Mouse (Mus musculus) hindbrain, embryonic 15.5 days (tissue): ENCODE data around the gene Myo18b. TPM values are rescaled to one million over a fixed set of nuclear protein-coding genes. Genes with fewer than 3 reads are reported as not detected.

ENCODE experiments used
- ATAC-seq: fragments of 200-750 bp; cut with Nextera tagmentation; 2 replicates; pipeline ENCODE4 v1.8.0; 2017; ENCODE audit warnings: low read depth, moderate number of reproducible peaks, moderate TSS enrichment; ENCODE audit not compliant: low FRiP score
- H3K27ac ChIP-seq: fragments of 300-500 bp; sonication (generic); replicated peaks from 2 replicates; pipeline ENCODE4 v1.5.1; 2015; ENCODE audit warnings: mild to moderate bottlenecking, inconsistent platforms
- H3K27me3 ChIP-seq: fragments of 300-500 bp; sonication (generic); 2 replicates; pipeline ENCODE4 v1.6.1; 2015; ENCODE audit warnings: control low read depth, inconsistent platforms
- H3K36me3 ChIP-seq: fragments of 300-500 bp; sonication (generic); 2 replicates; pipeline ENCODE4 v1.6.1; 2015; ENCODE audit warnings: control low read depth, inconsistent platforms
- H3K4me1 ChIP-seq: fragments of 300-500 bp; sonication (generic); replicated peaks from 2 replicates; pipeline ENCODE4 v1.6.1; 2015; ENCODE audit warnings: control low read depth, inconsistent platforms
- H3K4me2 ChIP-seq: fragments of 300-500 bp; sonication (generic); 2 replicates; pipeline ENCODE4 v1.6.1; 2015; ENCODE audit warnings: moderate library complexity, mild to moderate bottlenecking, inconsistent platforms
- H3K4me3 ChIP-seq: fragments of 300-500 bp; sonication (generic); 2 replicates; pipeline ENCODE4 v1.5.1; 2015; ENCODE audit warnings: mild to moderate bottlenecking, inconsistent platforms
- H3K9ac ChIP-seq: fragments of 300-500 bp; sonication (generic); 2 replicates; pipeline ENCODE4 v1.6.1; 2015; ENCODE audit warnings: inconsistent platforms
- H3K9me3 ChIP-seq: fragments of 300-500 bp; sonication (generic); 2 replicates; pipeline ENCODE4 v1.6.1; 2016; ENCODE audit warnings: control low read depth, inconsistent platforms
- WGBS: fragments of 180-500 bp; shearing (Covaris S2); methylation state at CpG from one replicate; pipeline ENCODE4 v1.1.7; 2015; 5-methylcytosine and 5-hydroxymethylcytosine counted together
- polyA plus RNA-seq: library from polyadenylated mRNA; unstranded; fragments of >200 nt; fragmentation: Nextera tagmentation; extraction: Ambion mirVana; gene quantifications from 2 replicates; pipeline ENCODE4 v1.2.1, GENCODE M21; 2015

Gene Myo18b
- polyA plus RNA-seq, 1 experiment from 2014 or later = 1.0 TPM

DNA sequence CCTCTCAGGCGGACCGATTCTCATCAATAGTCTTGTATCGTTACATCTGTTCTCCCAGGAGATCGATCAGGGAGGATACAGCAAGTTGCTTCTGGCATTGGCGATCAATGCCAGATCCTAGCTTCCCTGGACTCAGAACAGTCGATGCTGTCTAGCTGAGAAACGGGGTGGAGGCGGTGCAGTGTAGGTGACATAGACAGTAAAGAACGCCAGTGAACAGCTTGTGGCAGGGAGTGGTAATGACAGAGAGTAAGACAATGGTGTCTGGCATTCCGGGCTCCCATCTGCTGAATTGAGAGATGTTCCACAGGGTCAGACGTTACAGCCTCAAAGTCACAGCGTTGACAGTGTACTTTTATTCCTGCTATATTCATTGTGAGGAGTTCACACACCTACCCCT is 155.5 kb downstream of the Myo18b start:
- no peak overlapping the region for H3K4me2 ChIP-seq
- no peak overlapping the region for H3K9ac ChIP-seq
- H3K4me1 ChIP-seq = peaks cover 22% of the 10 kb centered on the region
- WGBS = 55% methylated on average over 12 of the region's 12 CpGs
- no peaks in the 10 kb centered on the region for H3K9me3 ChIP-seq
- no peaks in the 10 kb centered on the region for H3K27me3 ChIP-seq
- ATAC-seq = peak; percentile 78
- no peak overlapping the region for H3K27ac ChIP-seq
- no peaks in the 10 kb centered on the region for H3K36me3 ChIP-seq
- H3K4me3 ChIP-seq = no peak overlapping the region

DNA sequence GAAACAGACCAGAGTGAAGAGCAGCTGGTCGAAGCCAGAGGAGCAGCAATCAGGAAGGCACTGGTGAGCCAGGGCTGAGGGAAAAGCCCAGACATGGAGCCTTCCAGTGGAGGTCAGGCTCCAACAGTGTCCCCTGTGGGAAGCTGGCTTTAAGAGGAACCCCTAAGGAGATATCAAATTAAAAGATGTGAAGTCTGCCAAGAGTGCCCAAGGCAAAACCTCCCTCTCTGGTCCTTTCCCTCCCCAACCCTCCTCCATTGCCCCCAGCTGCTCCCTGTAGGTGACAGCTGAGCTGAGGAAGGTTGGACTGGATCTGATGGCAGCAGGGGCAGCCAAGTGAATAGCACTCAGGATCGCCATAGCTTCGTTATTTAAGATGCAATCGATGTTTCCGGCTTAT is 161.1 kb downstream of the Myo18b start:
- no peaks in the 10 kb centered on the region for H3K36me3 ChIP-seq
- no peak overlapping the region for H3K4me2 ChIP-seq
- H3K27ac ChIP-seq = no peak overlapping the region
- WGBS = 55% methylated on average over 5 of the region's 5 CpGs
- H3K27me3 ChIP-seq = no peaks in the 10 kb centered on the region
- H3K9me3 ChIP-seq = no peaks in the 10 kb centered on the region
- H3K9ac ChIP-seq = no peak overlapping the region
- peaks cover 10% of the 10 kb centered on the region; the same call in 1 of the 2 replicates for H3K4me1 ChIP-seq
- ATAC-seq = no peak
- H3K4me3 ChIP-seq = no peak overlapping the region

GRCm38 (mm10) chr5:112730604-112731003 is 165.6 kb downstream of the Myo18b start:
- H3K4me3 ChIP-seq = no peak overlapping the region
- no peak overlapping the region for H3K4me2 ChIP-seq
- peaks cover 13% of the 10 kb centered on the region for H3K4me1 ChIP-seq
- no peak overlapping the region for H3K9ac ChIP-seq
- no peak overlapping the region for H3K27ac ChIP-seq
- H3K36me3 ChIP-seq = no peaks in the 10 kb centered on the region
- H3K9me3 ChIP-seq = no peaks in the 10 kb centered on the region
- WGBS = 53% methylated on average over 10 of the region's 10 CpGs
- no peaks in the 10 kb centered on the region for H3K27me3 ChIP-seq
- peak; percentile 38; the same call in 1 of the 2 replicates for ATAC-seq

DNA sequence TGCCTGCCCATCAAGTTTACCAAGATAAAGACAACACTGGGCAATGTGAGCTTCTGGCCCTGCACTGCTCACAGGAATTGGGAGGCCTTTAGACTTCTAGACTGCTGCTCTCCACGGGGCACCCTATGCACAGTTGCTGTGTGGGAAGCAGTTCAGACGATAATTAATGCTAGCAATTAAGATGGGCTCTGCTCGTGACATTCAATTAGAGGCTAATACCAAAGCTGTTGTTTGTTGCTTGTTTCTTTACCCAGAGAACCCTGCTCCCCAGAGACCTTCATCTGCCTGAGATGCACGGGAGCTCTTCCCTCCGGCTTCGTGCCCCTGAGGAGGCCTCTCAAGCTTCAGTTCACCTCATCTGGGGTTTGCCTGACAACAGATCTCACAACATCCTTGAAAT is 167.7 kb downstream of the Myo18b start:
- no peak overlapping the region for H3K9ac ChIP-seq
- H3K9me3 ChIP-seq = no peaks in the 10 kb centered on the region
- peaks cover 9% of the 10 kb centered on the region for H3K4me1 ChIP-seq
- H3K27me3 ChIP-seq = no peaks in the 10 kb centered on the region
- 38% methylated on average over 6 of the region's 6 CpGs for WGBS
- no peak overlapping the region for H3K4me3 ChIP-seq
- no peaks in the 10 kb centered on the region for H3K36me3 ChIP-seq
- ATAC-seq = 0 out of 2 replicates have a peak, but pooled peaks have one; percentile 45
- H3K4me2 ChIP-seq = no peak overlapping the region
- H3K27ac ChIP-seq = peak overlapping the region; percentile 49; the same call in 1 of the 2 replicates

- no peaks in the 10 kb centered on the region for H3K9me3 ChIP-seq
- peak overlapping the region; percentile 26 for H3K27ac ChIP-seq
- no peaks in the 10 kb centered on the region for H3K36me3 ChIP-seq
- no peaks in the 10 kb centered on the region for H3K27me3 ChIP-seq
- 16% methylated on average over 12 of the region's 12 CpGs for WGBS
- H3K4me1 ChIP-seq = peaks cover 20% of the 10 kb centered on the region
- no peak overlapping the region for H3K4me3 ChIP-seq
- H3K9ac ChIP-seq = no peak overlapping the region
- peak; percentile 61 for ATAC-seq
- no peak overlapping the region for H3K4me2 ChIP-seq
Observed at GRCm38 (mm10) chr5:112718655-112719306, 177.4 kb downstream of the Myo18b start.

DNA sequence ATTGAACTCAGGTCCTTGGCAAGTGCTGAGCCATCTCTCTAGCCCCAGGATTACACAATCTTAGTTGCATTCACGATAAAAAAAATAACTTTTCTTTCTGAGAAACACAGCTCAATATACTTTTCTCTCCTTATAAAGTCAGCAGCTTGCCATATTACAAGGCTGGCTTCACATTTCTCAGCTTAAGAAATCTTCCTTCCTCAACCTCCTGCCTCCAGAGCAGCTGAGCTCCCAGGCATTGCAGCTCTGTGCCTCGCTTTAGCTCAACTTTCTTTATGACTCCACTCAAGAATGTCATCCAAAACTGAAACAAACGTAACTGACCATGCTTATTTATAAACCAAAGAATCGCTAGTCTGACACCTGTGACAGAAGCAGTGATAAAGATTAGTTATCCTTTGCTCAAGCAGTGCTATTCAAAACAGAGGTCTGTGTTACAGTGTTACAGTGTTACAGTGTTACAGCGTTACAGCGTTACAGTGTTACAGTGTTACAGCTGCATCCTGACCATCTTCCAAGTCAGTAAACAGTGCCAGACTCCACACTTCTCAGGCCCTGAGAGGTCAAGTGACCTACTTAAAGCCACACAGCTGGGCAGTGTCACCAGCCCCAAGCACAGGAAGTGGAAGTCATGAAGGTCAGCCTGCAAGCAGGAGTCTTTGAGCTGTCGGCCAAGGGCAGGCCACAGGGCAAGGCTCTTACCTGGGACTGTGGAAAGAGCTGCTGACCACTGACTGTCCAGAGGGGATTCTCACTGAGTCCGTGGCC is 181.3 kb downstream of the Myo18b start:
- Histone ChIP-seq H3K36me3 (no peaks in the 10 kb centered on the region), H3K4me2 (no peak overlapping the region), H3K9ac (no peak overlapping the region), H3K27me3 (no peaks in the 10 kb centered on the region), H3K4me1 (peaks cover 18% of the 10 kb centered on the region), H3K4me3 (no peak overlapping the region), H3K27ac (no peak overlapping the region), H3K9me3 (no peaks in the 10 kb centered on the region)
- ATAC-seq = no peak
- 77% methylated on average over 8 of the region's 8 CpGs for WGBS

DNA sequence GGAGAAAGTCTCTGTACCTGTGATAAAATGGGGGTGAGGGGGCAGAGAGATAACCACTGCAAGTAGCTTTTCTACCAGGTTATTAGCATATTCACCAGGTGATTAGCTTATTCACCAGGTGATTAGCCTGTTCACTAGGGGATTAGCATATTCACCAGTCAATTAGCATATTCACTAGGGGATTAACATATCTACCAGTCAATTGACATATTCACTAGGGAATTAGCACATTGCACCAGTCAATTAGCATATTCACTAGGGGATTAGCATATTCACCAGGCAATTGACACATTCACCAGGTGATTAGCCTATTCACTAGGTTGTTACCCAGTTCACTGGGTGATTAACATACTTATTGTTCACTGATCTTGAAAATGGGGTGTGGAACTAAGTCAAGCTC is 186.3 kb downstream of the Myo18b start:
- H3K36me3 ChIP-seq = no peaks in the 10 kb centered on the region
- no peak for ATAC-seq
- no peak overlapping the region for H3K4me3 ChIP-seq
- no peaks in the 10 kb centered on the region for H3K4me1 ChIP-seq
- no peaks in the 10 kb centered on the region for H3K9me3 ChIP-seq
- no peak overlapping the region for H3K4me2 ChIP-seq
- no peak overlapping the region for H3K9ac ChIP-seq
- H3K27ac ChIP-seq = no peak overlapping the region
- H3K27me3 ChIP-seq = no peaks in the 10 kb centered on the region

GRCm38 (mm10) chr5:112708441-112708840 is 187.7 kb downstream of the Myo18b start:
- Histone ChIP-seq H3K27me3 (no peaks in the 10 kb centered on the region), H3K27ac (no peak overlapping the region), H3K4me3 (no peak overlapping the region), H3K9ac (no peak overlapping the region), H3K36me3 (no peaks in the 10 kb centered on the region), H3K9me3 (no peaks in the 10 kb centered on the region), H3K4me2 (no peak overlapping the region), H3K4me1 (no peaks in the 10 kb centered on the region)
- no peak for ATAC-seq

- WGBS = 84% methylated on average over 2 of the region's 2 CpGs
- Histone ChIP-seq H3K27me3 (no peaks in the 10 kb centered on the region), H3K9ac (no peak overlapping the region), H3K36me3 (no peaks in the 10 kb centered on the region), H3K4me3 (no peak overlapping the region), H3K4me1 (no peaks in the 10 kb centered on the region), H3K9me3 (no peaks in the 10 kb centered on the region), H3K27ac (no peak overlapping the region), H3K4me2 (no peak overlapping the region)
- no peak for ATAC-seq
Observed at GRCm38 (mm10) chr5:112707478-112707877, 188.7 kb downstream of the Myo18b start.

DNA sequence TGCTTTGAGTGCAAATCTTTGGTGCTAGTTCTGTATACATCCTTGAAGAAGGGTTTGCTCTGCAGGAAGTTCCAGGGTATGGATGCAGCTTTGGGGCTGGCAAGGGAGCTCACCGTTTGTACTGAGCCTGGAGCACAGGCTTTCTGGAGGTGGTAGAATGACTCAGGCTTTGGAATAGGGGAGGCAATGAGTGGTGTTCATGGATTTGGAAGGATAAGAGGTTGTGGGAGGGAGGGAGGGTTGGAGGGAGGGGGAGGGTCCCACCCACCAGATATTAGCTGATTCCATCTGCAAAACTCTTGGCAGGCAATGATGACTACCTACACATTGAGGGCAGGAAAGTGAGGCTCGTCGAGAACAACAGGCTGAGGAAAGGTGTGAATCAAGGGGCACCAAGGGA is 195.4 kb downstream of the Myo18b start:
- Histone ChIP-seq H3K27ac (no peak overlapping the region), H3K27me3 (no peaks in the 10 kb centered on the region), H3K9me3 (no peaks in the 10 kb centered on the region), H3K4me2 (no peak overlapping the region), H3K36me3 (no peaks in the 10 kb centered on the region), H3K4me1 (no peaks in the 10 kb centered on the region), H3K9ac (no peak overlapping the region), H3K4me3 (no peak overlapping the region)
- 86% methylated on average over 3 of the region's 3 CpGs for WGBS
- ATAC-seq = no peak

DNA sequence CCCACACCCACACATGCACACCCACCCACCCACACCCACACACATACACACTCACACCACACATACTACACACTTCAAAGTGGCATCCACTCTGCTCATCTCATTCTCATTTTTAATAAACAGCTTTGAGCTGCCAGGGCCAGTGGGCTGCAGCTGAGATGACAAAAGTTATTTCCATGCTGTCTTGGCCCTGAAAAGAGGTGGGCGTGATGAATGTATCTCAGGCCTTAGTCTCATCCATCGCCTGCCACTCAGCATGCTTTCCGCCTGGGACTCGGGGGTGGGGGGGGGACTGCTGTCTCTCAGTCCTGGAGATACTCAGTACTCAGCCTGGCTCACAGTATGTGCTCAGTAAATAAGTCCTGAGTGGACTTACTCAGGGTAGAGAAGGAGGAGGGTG is 199.5 kb downstream of the Myo18b start:
- H3K4me1 ChIP-seq = peaks cover 12% of the 10 kb centered on the region; the same call in 1 of the 2 replicates
- H3K36me3 ChIP-seq = no peaks in the 10 kb centered on the region
- ATAC-seq = no peak
- H3K27ac ChIP-seq = no peak overlapping the region
- 58% methylated on average over 4 of the region's 4 CpGs for WGBS
- no peaks in the 10 kb centered on the region for H3K27me3 ChIP-seq
- no peaks in the 10 kb centered on the region for H3K9me3 ChIP-seq
- H3K9ac ChIP-seq = no peak overlapping the region
- no peak overlapping the region for H3K4me2 ChIP-seq
- H3K4me3 ChIP-seq = no peak overlapping the region

DNA sequence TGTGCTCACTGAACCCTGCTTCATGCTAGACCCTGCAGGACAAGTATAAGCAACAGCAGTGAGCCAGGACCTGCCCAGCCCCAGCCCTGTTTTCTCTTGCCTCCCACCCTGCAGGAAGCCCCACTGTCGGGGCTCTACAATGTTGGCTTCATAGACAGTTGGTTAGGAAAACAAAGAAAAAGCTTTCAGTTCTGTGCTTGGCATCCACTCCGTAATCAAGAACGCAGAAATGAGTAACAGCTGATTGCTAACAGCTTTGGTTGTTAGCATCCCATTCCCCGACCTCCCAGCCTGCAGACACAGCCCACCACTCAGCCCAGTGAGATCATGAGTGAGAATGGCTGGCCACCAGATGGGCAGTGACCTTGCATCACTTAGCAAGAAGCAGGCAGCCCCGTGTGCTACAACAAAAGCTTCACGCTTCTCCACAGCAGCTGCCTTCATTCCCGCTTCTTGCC is 200.9 kb downstream of the Myo18b start:
- Histone ChIP-seq H3K4me2 (no peak overlapping the region), H3K36me3 (no peaks in the 10 kb centered on the region), H3K9me3 (no peaks in the 10 kb centered on the region), H3K9ac (no peak overlapping the region), H3K27ac (no peak overlapping the region), H3K4me3 (no peak overlapping the region), H3K27me3 (no peaks in the 10 kb centered on the region), H3K4me1 (peaks cover 16% of the 10 kb centered on the region)
- no peak for ATAC-seq
- WGBS = 48% methylated on average over 7 of the region's 7 CpGs
